Mouse (Mus musculus): Measurements from ENCODE around the gene Bola1. TPM values are rescaled to one million over a fixed set of nuclear protein-coding genes. Genes with fewer than 3 reads are reported as not detected.
"Not testable (repeated sequence)": the region's sequence is repeated elsewhere in the genome, so short reads cannot be mapped to it uniquely, and the experiment has no call there.

The Bola1 gene
- 44.4 and 45.6 TPM in 2 replicates for polyA plus RNA-seq (2016; fragmentation: Nextera tagmentation; extraction: Ambion mirVana)

DNA sequence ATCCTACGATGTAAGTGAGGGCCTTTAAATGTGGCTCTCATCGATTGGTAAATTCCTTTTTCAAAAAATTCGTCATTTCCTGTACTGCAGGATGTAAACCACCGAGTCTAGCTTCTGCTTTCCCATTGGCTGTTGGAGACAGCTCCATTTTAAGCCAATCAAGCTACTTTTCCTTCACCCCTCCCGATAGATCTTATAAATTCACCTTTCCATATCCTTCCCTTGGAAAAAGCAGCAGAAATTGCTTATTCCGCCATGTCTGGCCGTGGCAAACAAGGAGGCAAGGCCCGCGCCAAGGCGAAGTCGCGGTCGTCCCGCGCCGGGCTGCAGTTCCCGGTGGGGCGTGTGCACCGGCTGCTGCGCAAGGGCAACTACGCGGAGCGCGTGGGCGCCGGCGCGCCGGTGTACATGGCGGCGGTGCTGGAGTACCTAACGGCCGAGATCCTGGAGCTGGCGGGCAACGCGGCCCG lies at the start of gene Bola1, which contains the start of gene Hist2h2ab:
Bola1 (minus strand) TSS at position 49 of the 470 bp plus-strand sequence.
Hist2h2ab (plus strand) TSS at position 205 of the 470 bp plus-strand sequence.
- no peaks in the 10 kb centered on the region for H3K27me3 ChIP-seq (replicated peaks)
- WGBS: under 1% methylated on average over 37 of the region's 37 CpGs
- peak within 1 kb of the TSS; percentile 100 for H3K27ac ChIP-seq (ENCODE audit: poor library complexity, severe bottlenecking)
- H3K36me3 ChIP-seq: no peaks in the 10 kb centered on the region
- no peaks in the 10 kb centered on the region for H3K9me3 ChIP-seq (replicated peaks)
- H3K4me3 ChIP-seq: peak within 1 kb of the TSS; percentile 79
- peak within 1 kb of the TSS; percentile 90 for H3K4me2 ChIP-seq
- H3K4me1 ChIP-seq (replicated peaks): peaks cover 31% of the 10 kb centered on the region
- H3K9ac ChIP-seq: peak within 1 kb of the TSS; percentile 90
- ATAC-seq (ENCODE audit: insufficient number of reproducible peaks, low FRiP score): peak; percentile 86

DNA sequence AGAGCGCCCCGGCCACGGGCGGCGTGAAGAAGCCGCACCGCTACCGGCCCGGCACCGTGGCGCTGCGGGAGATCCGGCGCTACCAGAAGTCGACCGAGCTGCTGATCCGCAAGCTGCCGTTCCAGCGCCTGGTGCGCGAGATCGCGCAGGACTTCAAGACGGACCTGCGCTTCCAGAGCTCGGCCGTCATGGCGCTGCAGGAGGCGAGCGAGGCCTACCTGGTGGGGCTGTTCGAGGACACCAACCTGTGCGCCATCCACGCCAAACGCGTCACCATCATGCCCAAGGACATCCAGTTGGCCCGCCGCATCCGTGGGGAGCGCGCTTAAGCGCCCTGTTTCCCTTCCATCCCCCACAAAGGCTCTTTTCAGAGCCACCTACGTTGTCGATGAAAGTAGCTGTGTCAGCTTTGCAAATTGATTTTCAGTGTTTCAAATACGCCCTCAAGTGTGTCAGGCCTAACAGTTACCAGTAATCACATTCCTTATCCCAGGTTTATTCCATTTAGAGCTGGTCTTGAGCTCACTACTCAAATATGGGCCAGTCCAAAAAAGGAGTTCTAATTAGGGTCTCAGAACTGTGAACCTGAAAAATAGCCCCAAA lies 49.4 kb upstream of the Bola1 start:
- peak; percentile 29 for ATAC-seq (ENCODE audit: insufficient number of reproducible peaks, low FRiP score)
- peak overlapping the region; percentile 95 for H3K4me2 ChIP-seq
- not testable (repeated sequence) for H3K9me3 ChIP-seq (replicated peaks); H3K27me3 ChIP-seq (replicated peaks); H3K36me3 ChIP-seq
- H3K4me3 ChIP-seq: peak overlapping the region; percentile 60
- peak overlapping the region; percentile 97 for H3K27ac ChIP-seq (ENCODE audit: poor library complexity, severe bottlenecking)
- under 1% methylated on average over 11 of the region's 44 CpGs for WGBS
- H3K4me1 ChIP-seq (replicated peaks): peaks cover 11% of the 10 kb centered on the region
- peak overlapping the region; percentile 71 for H3K9ac ChIP-seq

DNA sequence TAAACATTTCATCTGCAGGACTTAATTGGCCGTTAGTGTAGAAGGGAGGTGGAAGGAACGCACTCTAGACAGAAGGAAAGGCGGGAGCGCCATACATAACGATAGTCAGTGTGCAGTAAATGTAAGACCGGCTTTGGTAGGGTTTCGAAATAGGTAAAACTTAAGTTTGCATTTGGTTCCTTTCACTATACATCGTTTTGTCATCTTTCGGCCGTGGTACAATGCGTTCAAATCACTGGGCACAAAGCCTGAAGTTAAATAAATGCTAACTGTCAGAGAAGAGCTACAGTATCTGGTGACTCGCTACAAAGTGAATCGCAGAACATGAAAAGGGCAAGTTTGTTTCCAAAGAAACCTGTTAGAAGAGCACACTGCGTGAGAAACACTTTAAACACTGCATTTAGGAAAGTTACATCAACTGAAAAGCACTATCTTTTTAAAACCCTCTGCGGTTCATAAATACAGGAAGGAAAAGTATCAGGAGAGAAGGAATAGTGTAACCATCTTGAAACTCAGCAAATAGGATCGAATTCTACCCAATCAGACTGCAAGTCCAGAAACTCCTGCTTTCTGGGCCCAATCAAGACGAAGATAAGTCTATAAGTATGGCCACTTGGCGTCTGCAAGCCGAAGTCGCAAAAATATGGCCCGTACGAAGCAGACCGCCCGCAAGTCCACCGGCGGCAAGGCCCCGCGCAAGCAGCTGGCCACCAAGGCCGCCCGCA lies 48.7 kb upstream of the Bola1 start, which contains the start of gene Hist2h3b:
Hist2h3b (plus strand) TSS at position 604 of the 725 bp plus-strand sequence.
- peaks cover 12% of the 10 kb centered on the region for H3K4me1 ChIP-seq (replicated peaks)
- no peaks in the 10 kb centered on the region for H3K27me3 ChIP-seq (replicated peaks)
- peak within 1 kb of the TSS; percentile 97 for H3K27ac ChIP-seq (ENCODE audit: poor library complexity, severe bottlenecking)
- peak; percentile 56 for ATAC-seq (ENCODE audit: insufficient number of reproducible peaks, low FRiP score)
- H3K36me3 ChIP-seq: no peaks in the 10 kb centered on the region
- peak within 1 kb of the TSS; percentile 60 for H3K4me3 ChIP-seq
- no peaks in the 10 kb centered on the region for H3K9me3 ChIP-seq (replicated peaks)
- peak within 1 kb of the TSS; percentile 71 for H3K9ac ChIP-seq
- H3K4me2 ChIP-seq: peak within 1 kb of the TSS; percentile 95
- 26% methylated on average over 28 of the region's 30 CpGs for WGBS

DNA sequence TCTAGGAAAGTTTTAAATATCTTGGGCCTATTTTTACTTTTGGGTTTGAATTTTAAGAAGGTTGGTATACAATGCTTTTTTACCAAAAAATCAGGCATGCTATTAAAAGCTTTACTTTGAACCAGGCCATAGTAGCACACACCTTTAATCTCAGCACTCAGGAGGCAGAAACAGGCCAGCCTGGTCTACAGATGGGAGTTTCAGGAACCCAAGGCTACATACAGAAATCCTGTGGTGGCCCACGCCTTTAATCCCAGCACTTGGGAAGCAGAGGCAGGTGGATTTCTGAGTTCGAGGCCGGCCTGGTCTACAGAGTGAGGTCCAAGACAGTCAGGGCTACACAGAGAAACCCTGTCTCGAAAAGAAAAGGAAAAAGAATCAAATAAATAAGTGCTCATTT lies 48.0 kb upstream of the Bola1 start:
- Histone ChIP-seq H3K9me3 (replicated peaks) (no peaks in the 10 kb centered on the region), H3K4me3 (no peak overlapping the region), H3K9ac (no peak overlapping the region), H3K27me3 (replicated peaks) (no peaks in the 10 kb centered on the region), H3K4me1 (replicated peaks) (peaks cover 12% of the 10 kb centered on the region), H3K4me2 (no peak overlapping the region), H3K36me3 (no peaks in the 10 kb centered on the region), H3K27ac (ENCODE audit: poor library complexity, severe bottlenecking) (peak overlapping the region; percentile 88)
- no peak for ATAC-seq (ENCODE audit: insufficient number of reproducible peaks, low FRiP score)
- 88% methylated on average over 4 of the region's 4 CpGs for WGBS

DNA sequence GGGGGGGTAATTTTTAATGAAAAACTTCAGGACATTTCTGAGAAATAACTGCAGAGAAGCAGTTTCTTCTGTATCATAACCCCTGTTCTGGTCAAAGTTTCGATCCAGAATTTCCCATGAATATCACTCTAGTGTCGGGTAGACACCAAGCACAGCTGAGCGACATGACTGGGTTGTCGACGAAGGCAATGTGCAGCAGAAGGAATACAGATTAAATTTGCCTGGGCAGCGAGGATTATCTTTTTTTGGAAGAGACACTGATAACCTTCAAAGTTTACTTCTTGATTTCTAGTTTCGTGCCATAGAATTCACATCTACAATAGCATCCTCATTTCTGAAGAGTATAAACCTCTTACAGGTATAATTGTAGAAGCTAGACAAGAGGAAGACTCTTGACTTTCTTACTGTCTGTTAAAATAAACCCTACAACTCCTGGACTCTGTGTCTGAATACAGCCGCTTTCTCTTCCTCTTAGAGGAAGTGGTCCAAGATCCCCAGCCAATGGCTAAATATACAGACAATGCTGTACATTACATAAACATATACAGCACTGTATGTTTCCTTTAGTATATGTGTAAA lies 46.7 kb upstream of the Bola1 start:
- Histone ChIP-seq H3K27me3 (replicated peaks) (no peaks in the 10 kb centered on the region), H3K4me3 (no peak overlapping the region), H3K9ac (no peak overlapping the region), H3K4me2 (no peak overlapping the region), H3K27ac (ENCODE audit: poor library complexity, severe bottlenecking) (no peak overlapping the region), H3K4me1 (replicated peaks) (peaks cover 17% of the 10 kb centered on the region), H3K9me3 (replicated peaks) (no peaks in the 10 kb centered on the region), H3K36me3 (no peaks in the 10 kb centered on the region)
- 57% methylated on average over 8 of the region's 8 CpGs for WGBS
- no peak for ATAC-seq (ENCODE audit: insufficient number of reproducible peaks, low FRiP score)

DNA sequence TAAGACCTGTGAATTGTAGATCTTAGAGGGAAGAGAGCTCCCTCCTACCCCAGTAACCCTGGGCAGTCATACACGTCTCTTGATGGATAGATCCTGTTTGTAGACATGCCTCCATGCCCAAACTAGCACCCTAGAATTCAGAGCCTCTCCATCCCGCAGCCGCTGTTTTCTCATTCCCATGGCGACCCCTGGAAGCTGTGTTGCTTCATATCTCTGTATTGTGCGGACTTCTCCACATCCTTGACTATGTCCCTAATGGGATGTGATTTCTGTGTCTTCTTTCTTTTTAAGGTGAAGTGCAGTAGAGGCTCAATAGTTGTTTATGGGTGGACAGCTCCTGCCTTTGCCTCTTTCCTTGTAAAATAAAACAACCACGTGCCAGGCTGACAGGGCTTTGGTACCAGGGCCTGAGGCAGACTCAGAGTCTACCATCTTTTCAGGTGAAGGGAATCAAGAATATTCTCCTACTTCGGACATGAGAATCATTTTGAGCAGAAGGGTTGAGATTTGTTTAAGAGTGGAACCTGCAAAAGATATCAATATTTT lies 45.0 kb upstream of the Bola1 start:
- ATAC-seq (ENCODE audit: insufficient number of reproducible peaks, low FRiP score): no peak
- WGBS: 81% methylated on average over 7 of the region's 7 CpGs
- no peak overlapping the region; the same call in 1 of the 2 replicates for H3K4me3 ChIP-seq
- H3K9me3 ChIP-seq (replicated peaks): no peaks in the 10 kb centered on the region
- H3K4me1 ChIP-seq (replicated peaks): peaks cover 17% of the 10 kb centered on the region
- H3K9ac ChIP-seq: 0 out of 2 replicates have a peak overlapping the region, but pooled peaks have one; percentile 78
- peak overlapping the region; percentile 99 for H3K27ac ChIP-seq (ENCODE audit: poor library complexity, severe bottlenecking)
- no peaks in the 10 kb centered on the region for H3K36me3 ChIP-seq
- H3K4me2 ChIP-seq: peak overlapping the region; percentile 91
- H3K27me3 ChIP-seq (replicated peaks): no peaks in the 10 kb centered on the region

DNA sequence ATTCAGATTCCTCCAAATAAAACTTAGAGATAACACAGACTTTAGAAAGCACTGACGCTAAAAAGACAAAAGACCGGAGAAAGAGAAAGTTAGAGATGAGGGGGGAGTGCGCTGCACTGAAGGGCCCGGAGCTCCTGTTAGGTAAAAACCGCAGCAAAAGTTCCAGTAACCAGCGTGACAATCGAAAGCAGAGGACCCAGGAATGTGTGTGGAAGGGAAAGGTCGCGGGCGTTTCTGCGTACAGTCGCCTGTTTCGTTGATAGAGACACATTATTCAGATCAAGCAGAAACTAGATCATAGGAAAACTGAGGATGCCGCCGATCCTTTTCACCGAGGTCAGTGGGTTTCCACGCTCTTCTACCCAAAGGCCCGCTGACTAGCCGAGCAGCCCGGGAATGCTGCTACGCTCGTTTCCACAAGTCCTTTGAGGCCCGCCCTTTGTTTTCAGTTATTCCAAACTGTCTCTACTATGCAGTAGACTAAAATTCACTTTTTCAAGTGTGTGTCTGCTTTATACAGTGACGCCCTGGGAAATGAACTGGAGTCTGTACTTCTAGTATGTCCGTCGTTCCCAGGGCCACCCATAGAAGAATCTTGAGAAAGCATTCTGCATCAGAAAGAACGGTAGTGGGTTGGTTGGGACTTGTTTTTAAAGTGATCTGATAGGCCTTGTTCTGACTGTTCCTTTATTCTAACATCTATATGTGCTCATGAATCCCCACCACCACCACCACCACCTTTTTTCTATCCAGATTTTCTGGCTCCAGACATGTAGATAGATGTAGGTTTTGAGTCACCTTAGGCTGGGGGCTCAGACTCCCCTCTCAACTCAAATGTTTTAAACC lies 44.3 kb upstream of the Bola1 start:
- H3K27me3 ChIP-seq (replicated peaks): no peaks in the 10 kb centered on the region
- ATAC-seq (ENCODE audit: insufficient number of reproducible peaks, low FRiP score): no peak
- H3K9ac ChIP-seq: peak overlapping the region; percentile 78
- H3K4me3 ChIP-seq: peak overlapping the region; percentile 77
- H3K9me3 ChIP-seq (replicated peaks): no peaks in the 10 kb centered on the region
- peak overlapping the region; percentile 99 for H3K27ac ChIP-seq (ENCODE audit: poor library complexity, severe bottlenecking)
- WGBS: 10% methylated on average over 27 of the region's 27 CpGs
- H3K36me3 ChIP-seq: no peaks in the 10 kb centered on the region
- H3K4me1 ChIP-seq (replicated peaks): peaks cover 17% of the 10 kb centered on the region
- peak overlapping the region; percentile 91 for H3K4me2 ChIP-seq

DNA sequence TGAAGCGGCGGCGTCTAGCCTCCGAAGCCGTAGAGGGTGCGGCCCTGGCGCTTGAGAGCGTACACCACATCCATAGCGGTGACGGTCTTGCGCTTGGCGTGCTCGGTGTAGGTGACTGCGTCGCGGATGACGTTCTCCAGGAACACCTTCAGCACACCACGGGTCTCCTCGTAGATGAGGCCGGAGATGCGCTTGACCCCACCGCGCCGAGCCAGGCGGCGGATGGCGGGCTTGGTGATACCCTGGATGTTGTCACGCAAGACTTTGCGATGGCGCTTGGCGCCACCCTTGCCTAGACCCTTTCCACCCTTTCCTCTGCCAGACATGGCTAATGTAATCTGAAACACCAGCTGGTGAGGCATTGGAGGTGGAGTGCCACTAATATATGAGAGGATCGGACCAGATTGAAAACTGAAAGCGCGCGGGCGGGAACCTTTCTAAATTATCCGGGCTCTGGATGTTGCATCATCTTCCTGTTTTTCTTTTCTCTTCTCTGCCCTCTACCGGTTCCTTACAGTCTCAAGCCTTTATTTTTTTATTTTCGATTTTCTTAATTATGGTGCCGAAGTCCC lies 43.6 kb upstream of the Bola1 start, which contains the start of gene Hist2h4:
Hist2h4 (minus strand) TSS at position 333 of the 572 bp plus-strand sequence.
- H3K36me3 ChIP-seq: no peaks in the 10 kb centered on the region
- whole genome bisulfite sequencing: under 1% methylated on average over 40 of the region's 40 CpGs
- H3K4me1 ChIP-seq (replicated peaks): peaks cover 15% of the 10 kb centered on the region
- H3K27ac ChIP-seq (ENCODE audit: poor library complexity, severe bottlenecking): peak within 1 kb of the TSS; percentile 99
- H3K9ac ChIP-seq: peak within 1 kb of the TSS; percentile 92
- ATAC-seq (ENCODE audit: insufficient number of reproducible peaks, low FRiP score): peak; percentile 79
- H3K9me3 ChIP-seq (replicated peaks): no peaks in the 10 kb centered on the region
- peak within 1 kb of the TSS; percentile 91 for H3K4me2 ChIP-seq
- no peaks in the 10 kb centered on the region for H3K27me3 ChIP-seq (replicated peaks)
- peak within 1 kb of the TSS; percentile 77 for H3K4me3 ChIP-seq

DNA sequence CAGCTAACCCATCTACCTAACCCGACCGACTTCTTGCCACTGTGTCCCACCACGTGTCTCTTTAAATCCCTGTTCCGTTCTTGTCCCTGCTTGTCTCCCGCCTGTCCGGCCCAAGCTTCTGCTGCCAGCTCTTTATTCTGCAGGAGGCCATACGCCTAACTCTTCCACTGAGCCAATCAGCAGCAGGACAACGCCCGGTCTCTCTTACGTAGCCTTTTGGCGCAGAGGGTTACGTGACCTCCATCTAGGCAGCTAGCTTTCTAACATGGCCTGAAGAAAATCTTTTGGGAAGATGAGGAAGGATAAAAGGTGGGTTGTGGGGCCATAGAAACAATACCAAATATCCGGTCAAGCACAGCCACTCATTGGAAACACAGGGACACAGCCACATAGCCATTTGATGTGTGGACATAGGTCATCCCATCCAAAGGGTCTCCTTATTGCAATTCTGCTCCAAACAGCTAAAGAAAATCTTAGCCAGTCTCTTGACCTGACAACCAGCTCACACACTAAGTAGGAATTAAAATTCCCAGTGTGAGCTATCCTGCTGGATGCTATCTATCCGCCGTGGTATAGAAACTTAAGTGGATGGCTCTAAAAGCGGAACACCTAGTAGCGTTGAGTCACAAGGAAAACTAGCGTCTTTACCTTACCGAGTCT lies 42.8 kb upstream of the Bola1 start:
- H3K4me1 ChIP-seq (replicated peaks): peaks cover 12% of the 10 kb centered on the region
- ATAC-seq (ENCODE audit: insufficient number of reproducible peaks, low FRiP score): peak; percentile 86
- 1% methylated on average over 19 of the region's 19 CpGs for WGBS
- H3K36me3 ChIP-seq: no peaks in the 10 kb centered on the region
- H3K27ac ChIP-seq (ENCODE audit: poor library complexity, severe bottlenecking): peak overlapping the region; percentile 99
- peak overlapping the region; percentile 91 for H3K4me2 ChIP-seq
- H3K9ac ChIP-seq: peak overlapping the region; percentile 92
- H3K4me3 ChIP-seq: peak overlapping the region; percentile 77
- no peaks in the 10 kb centered on the region for H3K27me3 ChIP-seq (replicated peaks)
- no peaks in the 10 kb centered on the region for H3K9me3 ChIP-seq (replicated peaks)
